Mouse (Mus musculus): ENCODE results near the gene Mapkap1. TPM values are rescaled to one million over a fixed set of nuclear protein-coding genes. Genes with fewer than 3 reads are reported as not detected.

The Mapkap1 gene
- 39.2 and 43.7 TPM in 2 replicates for polyA plus RNA-seq (2012; rRNA removed)

- TF ChIP-seq CTCF (IDR thresholded peaks at IDR 0.05; ENCODE audit: insufficient read depth, low read length) (no peak), POLR2A (IDR thresholded peaks at IDR 0.05; ENCODE audit: borderline replicate concordance, extremely low read depth, low read depth, low read length) (0 out of 2 replicates have a peak, but pooled peaks have one; percentile 77)
- peaks cover 2% of the 10 kb centered on the region; the same call in 1 of the 2 replicates for H3K4me1 ChIP-seq (ENCODE audit: control insufficient read depth, insufficient read depth, low read length)
- peak; percentile 94 for DNase-seq
- WGBS: under 1% methylated on average over 59 of the region's 68 CpGs
- H3K4me3 ChIP-seq (replicated peaks; ENCODE audit: extremely low read depth, low read depth, low read length): peak within 1 kb of the TSS; percentile 91
Measured at GRCm38 (mm10) chr2:34406601-34407464, at the start of gene Mapkap1. Mapkap1 (plus strand) TSS chr2:34406771.

- H3K4me3 ChIP-seq (replicated peaks; ENCODE audit: extremely low read depth, low read depth, low read length): no peak overlapping the region
- peaks cover 5% of the 10 kb centered on the region for H3K4me1 ChIP-seq (ENCODE audit: control insufficient read depth, insufficient read depth, low read length)
- TF ChIP-seq CTCF (IDR thresholded peaks at IDR 0.05; ENCODE audit: insufficient read depth, low read length): no peak
- TF ChIP-seq POLR2A (IDR thresholded peaks at IDR 0.05; ENCODE audit: borderline replicate concordance, extremely low read depth, low read depth, low read length): no peak
- no peak for DNase-seq
- WGBS: 22% methylated on average over 1 of the region's 1 CpGs
Measured at GRCm38 (mm10) chr2:34363678-34364077, 42.9 kb upstream of the Mapkap1 start.

- Histone ChIP-seq H3K4me3 (replicated peaks; ENCODE audit: extremely low read depth, low read depth, low read length) (no peak overlapping the region), H3K4me1 (ENCODE audit: control insufficient read depth, insufficient read depth, low read length) (no peaks in the 10 kb centered on the region; the same call in 1 of the 2 replicates)
- DNase-seq: no peak
- WGBS: 83% methylated on average over 2 of the region's 2 CpGs
- no peak for TF ChIP-seq POLR2A (IDR thresholded peaks at IDR 0.05; ENCODE audit: borderline replicate concordance, extremely low read depth, low read depth, low read length)
- TF ChIP-seq CTCF (IDR thresholded peaks at IDR 0.05; ENCODE audit: insufficient read depth, low read length): no peak
Measured at GRCm38 (mm10) chr2:34367024-34367423, 39.5 kb upstream of the Mapkap1 start.

GRCm38 (mm10) chr2:34368396-34368795 is 38.2 kb upstream of the Mapkap1 start:
- no peak for TF ChIP-seq POLR2A (IDR thresholded peaks at IDR 0.05; ENCODE audit: borderline replicate concordance, extremely low read depth, low read depth, low read length)
- no peak for TF ChIP-seq CTCF (IDR thresholded peaks at IDR 0.05; ENCODE audit: insufficient read depth, low read length)
- no peak for DNase-seq
- no peaks in the 10 kb centered on the region; the same call in 1 of the 2 replicates for H3K4me1 ChIP-seq (ENCODE audit: control insufficient read depth, insufficient read depth, low read length)
- 48% methylated on average over 6 of the region's 6 CpGs for WGBS
- H3K4me3 ChIP-seq (replicated peaks; ENCODE audit: extremely low read depth, low read depth, low read length): no peak overlapping the region

GRCm38 (mm10) chr2:34370349-34370724 is 36.2 kb upstream of the Mapkap1 start:
- 49% methylated on average over 7 of the region's 7 CpGs for WGBS
- no peak for DNase-seq
- TF ChIP-seq POLR2A (IDR thresholded peaks at IDR 0.05; ENCODE audit: borderline replicate concordance, extremely low read depth, low read depth, low read length): no peak
- Histone ChIP-seq H3K4me1 (ENCODE audit: control insufficient read depth, insufficient read depth, low read length) (no peaks in the 10 kb centered on the region), H3K4me3 (replicated peaks; ENCODE audit: extremely low read depth, low read depth, low read length) (peak overlapping the region; percentile 53)

- WGBS: 4% methylated on average over 42 of the region's 42 CpGs
- no peak for TF ChIP-seq POLR2A (IDR thresholded peaks at IDR 0.05; ENCODE audit: borderline replicate concordance, extremely low read depth, low read depth, low read length)
- DNase-seq: peak; percentile 59
- peak overlapping the region; percentile 99 for H3K4me3 ChIP-seq (replicated peaks; ENCODE audit: extremely low read depth, low read depth, low read length)
- no peaks in the 10 kb centered on the region for H3K4me1 ChIP-seq (ENCODE audit: control insufficient read depth, insufficient read depth, low read length)
Measured at GRCm38 (mm10) chr2:34370725-34371440, 35.7 kb upstream of the Mapkap1 start.

- WGBS: 2% methylated on average over 102 of the region's 118 CpGs
- Histone ChIP-seq H3K4me1 (ENCODE audit: control insufficient read depth, insufficient read depth, low read length) (no peaks in the 10 kb centered on the region), H3K4me3 (replicated peaks; ENCODE audit: extremely low read depth, low read depth, low read length) (peak overlapping the region; percentile 99)
- peak; percentile 68 for DNase-seq
- TF ChIP-seq CTCF (IDR thresholded peaks at IDR 0.05; ENCODE audit: insufficient read depth, low read length) (no peak), POLR2A (IDR thresholded peaks at IDR 0.05; ENCODE audit: borderline replicate concordance, extremely low read depth, low read depth, low read length) (no peak; the same call in 1 of the 2 replicates)
Measured at GRCm38 (mm10) chr2:34371441-34372304, 34.9 kb upstream of the Mapkap1 start.

GRCm38 (mm10) chr2:34372305-34373301 is 34.0 kb upstream of the Mapkap1 start, which contains the start of gene Pbx3:
Pbx3 (minus strand) TSS chr2:34373142.
- DNase-seq: peak; percentile 96
- TF ChIP-seq POLR2A (IDR thresholded peaks at IDR 0.05; ENCODE audit: borderline replicate concordance, extremely low read depth, low read depth, low read length) (peak; percentile 65; the same call in 1 of the 2 replicates), CTCF (IDR thresholded peaks at IDR 0.05; ENCODE audit: insufficient read depth, low read length) (no peak)
- H3K4me3 ChIP-seq (replicated peaks; ENCODE audit: extremely low read depth, low read depth, low read length): peak within 1 kb of the TSS; percentile 99
- WGBS: under 1% methylated on average over 85 of the region's 102 CpGs
- H3K4me1 ChIP-seq (ENCODE audit: control insufficient read depth, insufficient read depth, low read length): no peaks in the 10 kb centered on the region
